Mouse (Mus musculus) lung, postnatal 0 days (tissue): ENCODE measurements at regions not wholly inside any gene's neighbourhood (a gene's known extent, or its start where the extent isn't known, plus 50 kb on each side); places are given as distances from the start of the nearest gene placed in this dataset.

ENCODE experiments used
- ATAC-seq: fragments of 200-750 bp; cut with Nextera tagmentation; 2 replicates; pipeline ENCODE4 v1.8.0; 2017; ENCODE audit warnings: moderate library complexity
- DNase-seq: peaks from one replicate; pipeline ENCODE4 v3.0.0-alpha.2; 2016; ENCODE audit warnings: low spot score
- H3K27ac ChIP-seq: fragments of 300-500 bp; sonication (generic); 2 replicates; pipeline ENCODE4 v1.5.1; 2014; ENCODE audit warnings: antibody characterized with exemption, mild to moderate bottlenecking, low read length, mixed read lengths
- H3K27me3 ChIP-seq: fragments of 300-500 bp; sonication (generic); replicated peaks from 2 replicates; pipeline ENCODE4 v1.6.1; 2014; ENCODE audit warnings: low read length, mixed read lengths; ENCODE audit not compliant: insufficient read depth
- H3K36me3 ChIP-seq: fragments of 300-500 bp; sonication (generic); 2 replicates; pipeline ENCODE4 v1.6.1; 2014; ENCODE audit warnings: low read length, mixed read lengths; ENCODE audit not compliant: insufficient read depth
- H3K4me1 ChIP-seq: fragments of 300-500 bp; sonication (generic); 2 replicates; pipeline ENCODE4 v1.6.1; 2014; ENCODE audit warnings: antibody characterized with exemption, low read depth, low read length, mixed read lengths; ENCODE audit not compliant: insufficient read depth
- H3K4me2 ChIP-seq: fragments of 300-500 bp; sonication (generic); replicated peaks from 2 replicates; pipeline ENCODE4 v1.6.1; 2014; ENCODE audit warnings: low read depth, mild to moderate bottlenecking, low read length, moderate library complexity, mixed read lengths
- H3K4me3 ChIP-seq: fragments of 300-500 bp; sonication (generic); 2 replicates; pipeline ENCODE4 v1.5.1; 2014; ENCODE audit warnings: low read depth, low read length
- H3K9ac ChIP-seq: fragments of 300-500 bp; sonication (generic); replicated peaks from 2 replicates; pipeline ENCODE4 v1.6.1; 2014; ENCODE audit warnings: low read depth, mild to moderate bottlenecking
- H3K9me3 ChIP-seq: fragments of 300-500 bp; sonication (generic); 2 replicates; pipeline ENCODE4 v1.6.1; 2016; ENCODE audit warnings: low read length, mixed read lengths
- CTCF ChIP-seq: IDR thresholded peaks from 2 replicates; pipeline ENCODE4 v1.5.1; 2016; ENCODE audit warnings: antibody characterized with exemption, mild to moderate bottlenecking
- EP300 ChIP-seq: IDR thresholded peaks from 2 replicates; pipeline ENCODE4 v1.6.1; 2016; ENCODE audit warnings: antibody characterized with exemption, mild to moderate bottlenecking, control low read depth
- WGBS: fragments of 180-500 bp; shearing (Covaris S2); extraction: QIAGEN DNeasy Blood & Tissue Kit; methylation state at CpG from one replicate; pipeline ENCODE4 v1.1.7; 2014; 5-methylcytosine and 5-hydroxymethylcytosine counted together

- WGBS, result 73% methylated on average over 5 of the region's 5 CpGs
- no peak overlapping the region for H3K4me2 ChIP-seq
- no peak overlapping the region for H3K9ac ChIP-seq
- H3K4me3 ChIP-seq, result no peak overlapping the region
- H3K27ac ChIP-seq, result no peak overlapping the region
- ATAC-seq (no peak), DNase-seq (no peak)
- H3K9me3 ChIP-seq, result no peaks in the 10 kb centered on the region
- no peaks in the 10 kb centered on the region for H3K36me3 ChIP-seq
- no peaks in the 10 kb centered on the region for H3K27me3 ChIP-seq
- no peaks in the 10 kb centered on the region for H3K4me1 ChIP-seq
- TF ChIP-seq EP300 (no peak), CTCF (no peak)
These were observed 81.4 kb upstream of the Slc24a3 start for GRCm38 (mm10) chr2:145086118-145086517.

- H3K4me1 ChIP-seq, result no peaks in the 10 kb centered on the region
- ATAC-seq (no peak), DNase-seq (no peak)
- no peaks in the 10 kb centered on the region for H3K36me3 ChIP-seq
- WGBS, result 88% methylated on average over 2 of the region's 2 CpGs
- H3K27ac ChIP-seq, result no peak overlapping the region
- no peak overlapping the region for H3K9ac ChIP-seq
- TF ChIP-seq CTCF (no peak), EP300 (no peak)
- no peaks in the 10 kb centered on the region for H3K27me3 ChIP-seq
- H3K4me2 ChIP-seq, result no peak overlapping the region
- no peaks in the 10 kb centered on the region for H3K9me3 ChIP-seq
- no peak overlapping the region for H3K4me3 ChIP-seq
These were observed 64.3 kb upstream of the Slc24a3 start for GRCm38 (mm10) chr2:145103295-145103694.

GRCm38 (mm10) chr2:145111615-145112014 lies 55.9 kb upstream of the Slc24a3 start:
- TF ChIP-seq CTCF (no peak), EP300 (no peak)
- no peak overlapping the region for H3K4me2 ChIP-seq
- no peak overlapping the region for H3K27ac ChIP-seq
- no peaks in the 10 kb centered on the region for H3K4me1 ChIP-seq
- 21% methylated on average over 1 of the region's 1 CpGs for WGBS
- no peaks in the 10 kb centered on the region for H3K27me3 ChIP-seq
- no peak overlapping the region for H3K4me3 ChIP-seq
- H3K9me3 ChIP-seq, result no peaks in the 10 kb centered on the region
- no peaks in the 10 kb centered on the region for H3K36me3 ChIP-seq
- ATAC-seq (no peak), DNase-seq (peak; percentile 30)
- H3K9ac ChIP-seq, result no peak overlapping the region

GRCm38 (mm10) chr2:145115043-145115442 lies 52.5 kb upstream of the Slc24a3 start:
- TF ChIP-seq EP300 (no peak), CTCF (no peak)
- Histone ChIP-seq H3K27me3 (no peaks in the 10 kb centered on the region), H3K9ac (no peak overlapping the region), H3K36me3 (no peaks in the 10 kb centered on the region), H3K4me3 (no peak overlapping the region), H3K27ac (no peak overlapping the region), H3K4me2 (no peak overlapping the region), H3K9me3 (no peaks in the 10 kb centered on the region), H3K4me1 (no peaks in the 10 kb centered on the region)
- DNase-seq (no peak), ATAC-seq (no peak)
- WGBS, result 94% methylated on average over 3 of the region's 3 CpGs
